Mouse (Mus musculus) midbrain, embryonic 14.5 days (tissue): ENCODE data around the gene Hoxd4. TPM values are rescaled to one million over a fixed set of nuclear protein-coding genes. Genes with fewer than 3 reads are reported as not detected.

Experiments used
- ATAC-seq: fragments of 200-750 bp; cut with Nextera tagmentation; 2 replicates; pipeline ENCODE4 v1.8.0; 2017; ENCODE audit warnings: moderate number of reproducible peaks, moderate library complexity; ENCODE audit not compliant: low FRiP score, low TSS enrichment
- DNase-seq: peaks from one replicate; pipeline ENCODE4 v3.0.0-alpha.2; 2015
- H3K27ac ChIP-seq: fragments of 300-500 bp; sonication (generic); replicated peaks from 2 replicates; pipeline ENCODE4 v1.5.1; 2014; ENCODE audit warnings: mild to moderate bottlenecking, low read depth, low read length, moderate library complexity
- H3K27me3 ChIP-seq: fragments of 300-500 bp; sonication (generic); 2 replicates; pipeline ENCODE4 v1.6.1; 2014; ENCODE audit warnings: low read length, control low read depth, mixed read lengths; ENCODE audit not compliant: control insufficient read depth, insufficient read depth
- H3K36me3 ChIP-seq: fragments of 300-500 bp; sonication (generic); 2 replicates; pipeline ENCODE4 v1.6.1; 2014; ENCODE audit warnings: low read length, control low read depth; ENCODE audit not compliant: control insufficient read depth, insufficient read depth
- H3K4me1 ChIP-seq: fragments of 300-500 bp; sonication (generic); 2 replicates; pipeline ENCODE4 v1.6.1; 2014; ENCODE audit warnings: mild to moderate bottlenecking, antibody characterized with exemption, low read length, control low read depth; ENCODE audit not compliant: control insufficient read depth, insufficient read depth
- H3K4me2 ChIP-seq: fragments of 300-500 bp; sonication (generic); 2 replicates; pipeline ENCODE4 v1.6.1; 2014; ENCODE audit warnings: mild to moderate bottlenecking, low read length, moderate library complexity
- H3K4me3 ChIP-seq: fragments of 300-500 bp; sonication (generic); replicated peaks from 2 replicates; pipeline ENCODE4 v1.5.1; 2014; ENCODE audit warnings: low read depth, low read length
- H3K9ac ChIP-seq: fragments of 300-500 bp; sonication (generic); replicated peaks from 2 replicates; pipeline ENCODE4 v1.6.1; 2014; ENCODE audit warnings: mild to moderate bottlenecking, low read length, moderate library complexity
- H3K9me3 ChIP-seq: fragments of 300-500 bp; sonication (generic); 2 replicates; pipeline ENCODE4 v1.6.1; 2016; ENCODE audit warnings: low read length, control low read depth, mixed read lengths; ENCODE audit not compliant: control insufficient read depth
- WGBS: fragments of 180-500 bp; shearing (Covaris S2); extraction: QIAGEN DNeasy Blood & Tissue Kit; methylation state at CpG from one replicate; pipeline ENCODE4 v1.1.7; 2014; 5-methylcytosine and 5-hydroxymethylcytosine counted together
- polyA plus RNA-seq: library from polyadenylated mRNA; unstranded; fragments of >200 nt; fragmentation: Nextera tagmentation; extraction: Ambion mirVana; gene quantifications from 2 replicates; pipeline ENCODE4 v1.2.1, GENCODE M21; 2014

Hoxd4 gene
- polyA plus RNA-seq, 1 experiment from 2014 or later = not detected

DNA sequence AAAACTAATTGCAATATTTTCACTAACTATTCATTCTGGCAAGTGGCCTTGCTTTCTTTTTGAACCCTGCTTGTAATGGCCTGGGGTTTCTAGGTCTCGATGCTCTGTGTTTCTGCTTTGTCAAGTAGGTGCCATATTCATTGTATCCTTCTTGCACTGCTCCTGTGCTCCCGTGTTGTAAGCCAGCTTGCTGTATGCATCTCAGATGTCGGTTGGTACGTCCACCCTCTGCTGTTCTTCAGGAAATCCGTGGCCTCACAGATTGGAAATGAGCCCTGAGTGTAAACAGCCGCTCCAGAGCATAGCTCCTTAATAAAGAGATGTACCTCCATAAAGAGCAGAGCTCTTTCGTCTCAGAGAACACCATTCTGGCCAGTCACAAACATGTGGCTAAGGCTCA is 4.1 kb upstream of the Hoxd4 start:
- WGBS = 7% methylated on average over 7 of the region's 7 CpGs
- no peak overlapping the region for H3K4me2 ChIP-seq
- H3K27me3 ChIP-seq = peaks cover 96% of the 10 kb centered on the region
- DNase-seq = no peak
- no peak overlapping the region for H3K4me3 ChIP-seq
- no peaks in the 10 kb centered on the region for H3K9me3 ChIP-seq
- H3K9ac ChIP-seq = no peak overlapping the region
- ATAC-seq = no peak
- H3K36me3 ChIP-seq = no peaks in the 10 kb centered on the region
- 0 out of 2 replicates have a peak, but pooled peaks cover 4% of the 10 kb centered on the region for H3K4me1 ChIP-seq
- no peak overlapping the region for H3K27ac ChIP-seq

DNA sequence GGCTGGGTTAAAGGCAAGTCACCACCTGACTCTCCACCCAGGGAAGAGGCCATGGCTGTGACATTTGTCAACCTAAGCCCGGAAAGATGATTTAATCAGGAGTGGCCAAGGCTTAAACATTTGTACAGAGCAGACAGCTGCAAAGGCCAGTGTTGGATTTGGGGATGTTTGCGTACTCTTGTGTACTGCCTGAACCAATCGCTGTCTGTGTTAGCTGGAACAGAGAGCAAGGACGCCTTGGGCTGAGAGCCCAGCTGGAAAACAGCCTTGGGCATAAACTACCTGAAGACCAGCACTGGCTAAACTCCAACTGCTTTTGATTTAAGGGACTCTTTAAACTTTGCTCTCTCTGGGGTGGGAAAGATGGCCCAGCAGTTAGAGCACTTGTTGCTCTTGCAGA is 3.1 kb upstream of the Hoxd4 start:
- DNase-seq (no peak), ATAC-seq (no peak)
- H3K4me3 ChIP-seq = no peak overlapping the region
- H3K9me3 ChIP-seq = no peaks in the 10 kb centered on the region
- 0 out of 2 replicates have a peak, but pooled peaks cover 4% of the 10 kb centered on the region for H3K4me1 ChIP-seq
- H3K27ac ChIP-seq = no peak overlapping the region
- no peak overlapping the region for H3K4me2 ChIP-seq
- 2% methylated on average over 4 of the region's 4 CpGs for WGBS
- H3K36me3 ChIP-seq = no peaks in the 10 kb centered on the region
- H3K27me3 ChIP-seq = peaks cover 96% of the 10 kb centered on the region
- no peak overlapping the region for H3K9ac ChIP-seq

DNA sequence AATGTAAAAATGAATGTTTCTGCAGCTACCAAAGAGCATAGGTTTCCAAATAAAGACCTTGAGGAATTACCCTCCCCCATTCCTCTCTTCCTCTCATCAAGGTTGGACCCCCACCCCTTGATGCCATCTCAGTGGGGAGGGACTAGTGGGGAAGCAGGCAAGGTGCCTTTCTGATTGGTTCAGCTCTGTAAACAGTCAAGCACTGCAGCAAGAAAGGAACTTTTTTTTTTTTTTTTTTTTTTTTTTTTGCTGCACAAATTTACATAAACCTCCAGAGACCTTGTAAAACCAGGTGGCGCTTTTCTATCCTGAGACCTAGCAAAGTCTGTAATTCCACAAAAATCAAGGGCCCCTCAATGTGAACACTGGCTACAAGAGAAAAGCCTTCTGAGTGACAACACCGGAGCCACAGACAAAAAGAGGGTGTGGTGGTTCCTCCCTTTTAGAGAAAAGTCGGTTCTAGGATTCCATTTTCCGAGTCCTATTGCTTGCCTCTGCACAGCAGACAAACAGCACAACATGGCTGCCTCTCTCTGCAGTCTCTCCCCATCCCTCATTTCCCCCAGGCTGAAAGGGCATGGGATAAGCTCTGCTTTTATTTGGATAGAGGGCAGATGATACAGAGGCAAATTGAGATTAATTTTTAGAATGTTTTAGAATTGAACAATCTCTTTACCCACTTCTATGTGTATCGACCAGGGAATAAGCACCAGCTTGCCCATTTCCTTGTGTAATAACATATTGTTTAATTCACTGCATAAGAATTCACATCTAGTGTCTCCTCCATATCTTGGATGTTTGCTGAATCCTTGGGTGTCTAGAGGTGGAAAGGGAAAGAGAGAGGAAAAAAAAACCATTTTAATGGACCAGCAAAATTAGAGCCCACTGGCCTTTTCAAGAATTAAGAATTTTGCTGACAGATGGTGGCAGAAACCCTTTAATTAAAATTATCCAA is 2.0 kb upstream of the Hoxd4 start:
- Histone ChIP-seq H3K4me2 (no peak overlapping the region), H3K9ac (no peak overlapping the region), H3K27ac (no peak overlapping the region), H3K4me1 (0 out of 2 replicates have a peak, but pooled peaks cover 4% of the 10 kb centered on the region), H3K27me3 (peaks cover 96% of the 10 kb centered on the region), H3K9me3 (no peaks in the 10 kb centered on the region), H3K4me3 (no peak overlapping the region), H3K36me3 (no peaks in the 10 kb centered on the region)
- WGBS = 5% methylated on average over 5 of the region's 5 CpGs
- ATAC-seq (no peak), DNase-seq (no peak)

DNA sequence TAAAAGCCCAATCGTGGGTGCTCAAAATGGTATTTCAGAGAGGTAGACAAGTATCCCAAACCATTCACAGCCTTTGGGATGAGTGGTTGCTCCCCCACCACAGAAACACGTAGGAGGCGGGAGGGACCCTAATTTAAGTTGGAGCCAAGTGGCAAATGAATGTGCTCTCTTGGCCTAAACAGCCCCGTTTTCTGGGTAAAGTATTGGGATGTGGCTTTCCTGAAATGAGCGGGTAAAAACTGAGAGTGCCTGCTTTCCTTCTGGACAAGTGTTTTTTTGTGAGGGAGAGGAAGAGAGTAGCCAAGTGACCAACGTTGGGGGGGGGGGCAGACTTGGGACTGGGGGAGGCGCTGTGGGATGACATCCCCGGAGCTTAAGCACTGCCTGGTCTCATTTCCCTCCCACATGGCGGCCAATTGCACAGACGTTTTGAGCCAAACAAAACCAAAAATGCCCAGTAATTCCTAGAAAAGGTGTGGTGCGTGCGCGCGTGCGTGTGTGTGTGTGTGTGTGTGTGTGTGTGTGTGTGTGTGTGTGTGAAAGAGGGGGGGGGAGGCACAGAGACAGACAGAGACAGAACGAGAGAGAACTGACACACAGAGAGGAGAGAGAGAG is 693 bp upstream of the Hoxd4 start:
- 0 out of 2 replicates have a peak, but pooled peaks cover 4% of the 10 kb centered on the region for H3K4me1 ChIP-seq
- no peak overlapping the region for H3K27ac ChIP-seq
- H3K36me3 ChIP-seq = no peaks in the 10 kb centered on the region
- 2% methylated on average over 16 of the region's 16 CpGs for WGBS
- no peak for ATAC-seq
- H3K27me3 ChIP-seq = peaks cover 98% of the 10 kb centered on the region
- no peaks in the 10 kb centered on the region for H3K9me3 ChIP-seq
- H3K4me2 ChIP-seq = no peak overlapping the region
- DNase-seq = no peak
- no peak overlapping the region for H3K4me3 ChIP-seq
- no peak overlapping the region for H3K9ac ChIP-seq

DNA sequence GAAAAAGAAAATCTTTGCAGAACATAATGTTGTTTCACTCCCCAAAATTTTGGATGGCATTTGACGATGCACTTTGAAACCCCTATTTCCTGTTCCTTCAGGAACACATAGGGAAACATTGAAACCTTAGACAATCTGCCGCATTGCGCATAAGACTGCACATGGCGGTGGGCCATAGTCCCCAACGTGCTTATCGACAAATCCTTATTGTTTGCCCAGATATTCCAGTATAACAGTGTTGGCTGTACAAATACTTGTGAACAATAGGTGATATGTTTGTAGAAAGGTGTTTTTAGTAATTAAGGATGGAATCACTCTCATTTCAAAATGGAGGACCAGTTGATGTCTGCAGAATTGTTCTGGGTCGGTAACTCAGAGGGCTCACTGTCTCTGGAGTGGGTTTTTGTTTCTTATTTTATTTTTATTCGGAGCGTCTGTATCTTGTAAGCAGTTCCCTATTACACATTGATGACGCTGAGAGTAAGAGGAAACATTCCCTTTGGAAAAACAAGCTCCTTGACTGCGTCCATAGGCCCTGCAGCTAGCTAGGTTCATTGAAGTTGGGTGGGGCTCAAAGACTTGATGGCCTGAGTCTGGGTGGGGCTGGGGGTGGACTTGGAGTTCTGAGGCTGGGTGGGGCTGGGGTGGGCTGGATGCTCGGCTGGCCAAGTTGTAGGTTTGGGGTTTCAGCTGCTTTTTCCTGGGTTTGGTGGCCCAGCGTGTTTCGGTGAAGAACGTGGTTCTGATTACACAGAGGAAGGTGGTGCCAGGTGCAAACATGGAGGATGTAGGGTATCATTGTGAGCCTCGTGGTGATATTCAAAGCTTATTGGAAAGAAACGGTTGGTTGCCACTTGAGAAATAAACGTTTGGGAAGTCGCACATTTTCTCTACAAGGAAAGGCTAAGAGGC is 1.8 kb downstream of the Hoxd4 start:
- H3K36me3 ChIP-seq = no peaks in the 10 kb centered on the region
- WGBS = 3% methylated on average over 19 of the region's 19 CpGs
- no peak overlapping the region for H3K9ac ChIP-seq
- no peak overlapping the region for H3K27ac ChIP-seq
- H3K4me2 ChIP-seq = no peak overlapping the region
- ATAC-seq = no peak
- H3K27me3 ChIP-seq = peaks cover 100% of the 10 kb centered on the region
- DNase-seq = no peak
- H3K9me3 ChIP-seq = no peaks in the 10 kb centered on the region
- no peak overlapping the region for H3K4me3 ChIP-seq
- 0 out of 2 replicates have a peak, but pooled peaks cover 4% of the 10 kb centered on the region for H3K4me1 ChIP-seq

DNA sequence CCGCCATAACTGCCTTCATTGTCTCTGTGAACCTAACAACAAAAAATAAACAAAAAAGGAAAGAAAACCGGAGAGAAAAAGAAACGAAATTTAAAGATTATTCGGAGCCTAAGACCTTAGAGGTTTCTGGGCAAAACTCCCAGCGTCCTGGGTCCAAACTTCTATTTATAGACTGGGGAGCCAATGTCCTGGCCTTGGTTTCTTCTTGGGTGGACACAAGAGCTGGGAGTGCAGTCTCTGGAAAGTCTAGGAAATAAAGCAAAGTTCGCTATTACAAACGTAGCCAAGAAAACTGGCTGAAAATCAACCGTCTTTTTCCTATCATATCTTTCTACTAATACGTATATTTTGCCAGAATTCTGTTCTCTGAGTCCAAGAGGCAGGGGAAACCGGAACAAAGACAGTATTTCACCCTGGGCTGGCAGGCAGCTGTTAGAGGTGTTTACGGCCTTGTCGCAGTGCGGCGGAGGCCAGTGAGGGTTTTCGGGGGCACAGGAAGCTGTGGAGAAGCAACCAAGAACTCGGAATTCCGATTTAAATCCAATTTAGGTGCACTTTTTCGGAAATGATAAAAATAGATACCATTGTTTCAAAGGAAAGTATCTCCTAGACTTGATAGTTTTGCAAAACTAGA is 2.5 kb downstream of the Hoxd4 start:
- ATAC-seq = no peak
- Histone ChIP-seq H3K36me3 (no peaks in the 10 kb centered on the region), H3K4me1 (0 out of 2 replicates have a peak, but pooled peaks cover 4% of the 10 kb centered on the region), H3K4me3 (no peak overlapping the region), H3K27me3 (peaks cover 100% of the 10 kb centered on the region), H3K9me3 (no peaks in the 10 kb centered on the region), H3K9ac (no peak overlapping the region), H3K4me2 (no peak overlapping the region), H3K27ac (no peak overlapping the region)
- no peak for DNase-seq
- 3% methylated on average over 18 of the region's 18 CpGs for WGBS

DNA sequence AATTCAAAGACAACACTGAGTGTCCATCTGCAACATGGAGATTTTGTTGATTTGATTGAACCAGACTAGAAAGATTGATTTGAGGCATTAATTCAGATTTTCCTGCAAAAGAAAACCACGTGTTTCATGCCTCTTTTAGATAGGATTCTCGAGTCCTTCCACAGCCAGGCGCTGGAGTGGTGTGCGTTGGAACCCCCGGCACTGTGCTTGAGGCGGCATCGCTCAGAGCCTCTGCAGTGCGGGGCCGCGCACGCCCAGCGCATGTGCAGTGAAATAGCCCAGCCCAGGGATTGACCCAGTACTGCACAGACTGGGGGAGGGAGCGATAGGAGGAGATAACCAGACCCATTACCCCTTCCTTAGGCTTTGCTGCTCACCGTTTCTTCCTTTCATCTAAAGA is 3.2 kb downstream of the Hoxd4 start:
- Histone ChIP-seq H3K27me3 (peaks cover 100% of the 10 kb centered on the region), H3K4me1 (0 out of 2 replicates have a peak, but pooled peaks cover 4% of the 10 kb centered on the region), H3K9me3 (no peaks in the 10 kb centered on the region), H3K36me3 (no peaks in the 10 kb centered on the region), H3K27ac (no peak overlapping the region), H3K9ac (no peak overlapping the region), H3K4me3 (no peak overlapping the region), H3K4me2 (no peak overlapping the region)
- under 1% methylated on average over 14 of the region's 14 CpGs for WGBS
- DNase-seq (no peak), ATAC-seq (no peak)
